Mouse (Mus musculus) C2C12 (cell line): ENCODE results near the gene Itpripl1. TPM values are rescaled to one million over a fixed set of nuclear protein-coding genes. Genes with fewer than 3 reads are reported as not detected.
"Not testable (repeated sequence)": the region's sequence is repeated elsewhere in the genome, so short reads cannot be mapped to it uniquely, and the experiment has no call there.

Source experiments
- H3K27me3 ChIP-seq: one replicate; pipeline ENCODE4 v1.6.1; 2011; ENCODE audit not compliant: control insufficient read depth, insufficient read depth, insufficient read length
- H3K36me3 ChIP-seq: one replicate; pipeline ENCODE4 v1.6.1; 2011; ENCODE audit not compliant: control insufficient read depth, insufficient read depth
- H3K4me3 ChIP-seq: one replicate; pipeline ENCODE4 v1.5.1; 2011; ENCODE audit warnings: mild to moderate bottlenecking, control low read depth; ENCODE audit not compliant: poor library complexity, insufficient read depth, severe bottlenecking
- H3K79me2 ChIP-seq: one replicate; pipeline ENCODE4 v1.6.1; 2011; ENCODE audit not compliant: control insufficient read depth, insufficient read depth
- H3K79me3 ChIP-seq: one replicate; pipeline ENCODE4 v1.6.1; 2011; ENCODE audit warnings: low read depth, control low read depth
- H3ac ChIP-seq: one replicate; pipeline ENCODE3; 2011; ENCODE audit warnings: low read depth; ENCODE audit not compliant: control insufficient read depth, insufficient read length
- CEBPB ChIP-seq: IDR thresholded peaks from one replicate; pipeline ENCODE4 v1.6.1; 2011; ENCODE audit warnings: low read depth, mild to moderate bottlenecking, control low read depth, moderate library complexity
- CTCF ChIP-seq: IDR thresholded peaks from one replicate; pipeline ENCODE4 v1.5.1; 2011; ENCODE audit not compliant: control insufficient read depth, insufficient read depth, insufficient read length
- FOSL1 ChIP-seq: IDR thresholded peaks from one replicate; pipeline ENCODE4 v1.8.0; 2011; ENCODE audit warnings: mild to moderate bottlenecking, low read length; ENCODE audit not compliant: poor library complexity, insufficient read depth, severe bottlenecking
- MAX ChIP-seq: IDR thresholded peaks from one replicate; pipeline ENCODE4 v1.6.1; 2011; ENCODE audit warnings: mild to moderate bottlenecking, control low read depth
- MYOD1 ChIP-seq: IDR thresholded peaks from one replicate; pipeline ENCODE4 v1.6.1; 2011; ENCODE audit warnings: low read depth; ENCODE audit not compliant: control insufficient read depth, insufficient read length
- MYOG ChIP-seq: IDR thresholded peaks from one replicate; pipeline ENCODE4 v1.6.1; 2011; ENCODE audit not compliant: control insufficient read depth, insufficient read length; ENCODE audit errors: extremely low read depth
- USF1 ChIP-seq: IDR thresholded peaks from one replicate; pipeline ENCODE4 v1.6.1; 2011; ENCODE audit warnings: low read depth, mild to moderate bottlenecking, control low read depth, moderate library complexity
- polyA plus RNA-seq: library from polyadenylated mRNA; unstranded; fragments of >200 nt; fragmentation: generic; extraction: Trizol; gene quantifications from one replicate; pipeline ENCODE4 v1.2.1, GENCODE M21; 2012; ENCODE audit warnings: missing spikeins

The Itpripl1 gene
- polyA plus RNA-seq, 1 experiment, result 4.1 TPM

- TF ChIP-seq MYOG (no peak), CTCF (no peak), MYOD1 (peak; percentile 4), USF1 (no peak), FOSL1 (no peak), MAX (no peak), CEBPB (no peak)
- peaks cover 22% of the 10 kb centered on the region for H3K36me3 ChIP-seq
- H3K79me2 ChIP-seq, result peaks cover 67% of the 10 kb centered on the region
- H3K79me3 ChIP-seq, result peaks cover 53% of the 10 kb centered on the region
- H3K4me3 ChIP-seq, result no peak overlapping the region
- no peaks in the 10 kb centered on the region for H3K27me3 ChIP-seq
- no peak overlapping the region for H3ac ChIP-seq
These were observed 14.3 kb downstream of the Itpripl1 start for GRCm38 (mm10) chr2:127128926-127129325.

- Histone ChIP-seq H3K4me3 (no peak overlapping the region), H3K79me3 (no peaks in the 10 kb centered on the region), H3K79me2 (no peaks in the 10 kb centered on the region), H3ac (no peak overlapping the region), H3K27me3 (no peaks in the 10 kb centered on the region), H3K36me3 (peaks cover 81% of the 10 kb centered on the region)
- no peak for TF ChIP-seq CEBPB
These were observed 21.5 kb downstream of the Itpripl1 start for GRCm38 (mm10) chr2:127121591-127122235.

GRCm38 (mm10) chr2:127108986-127109385, 34.3 kb downstream of the Itpripl1 start:
- TF ChIP-seq MAX, result no peak
- no peak for TF ChIP-seq USF1
- TF ChIP-seq CTCF, result no peak
- no peak for TF ChIP-seq MYOG
- no peak for TF ChIP-seq MYOD1
- no peak for TF ChIP-seq FOSL1
- no peak for TF ChIP-seq CEBPB
- Histone ChIP-seq H3K36me3 (peaks cover 69% of the 10 kb centered on the region), H3K79me2 (no peaks in the 10 kb centered on the region), H3K27me3 (no peaks in the 10 kb centered on the region), H3K4me3 (no peak overlapping the region), H3K79me3 (no peaks in the 10 kb centered on the region), H3ac (no peak overlapping the region)

GRCm38 (mm10) chr2:127092000-127092399, 51.2 kb downstream of the Itpripl1 start:
- no peaks in the 10 kb centered on the region for H3K79me3 ChIP-seq
- H3K79me2 ChIP-seq, result no peaks in the 10 kb centered on the region
- no peak for TF ChIP-seq MYOD1
- no peak for TF ChIP-seq FOSL1
- no peak for TF ChIP-seq MYOG
- no peak for TF ChIP-seq MAX
- TF ChIP-seq CEBPB, result no peak
- no peak for TF ChIP-seq CTCF
- no peak for TF ChIP-seq USF1
- H3K4me3 ChIP-seq, result no peak overlapping the region
- peaks cover 30% of the 10 kb centered on the region for H3K36me3 ChIP-seq
- no peaks in the 10 kb centered on the region for H3K27me3 ChIP-seq
- no peak overlapping the region for H3ac ChIP-seq

- H3K27me3 ChIP-seq, H3K79me3 ChIP-seq, H3K4me3 ChIP-seq, H3ac ChIP-seq, H3K79me2 ChIP-seq: not testable (repeated sequence)
- peaks cover 19% of the 10 kb centered on the region for H3K36me3 ChIP-seq
These were observed 53.1 kb downstream of the Itpripl1 start for GRCm38 (mm10) chr2:127090151-127090550.

Other genes with a start within 250 kb of the Itpripl1 start
- gene Sppl2a, start 210.2 kb downstream of the Itpripl1 start, polyA plus RNA-seq, result 15.3 TPM
- gene Ap4e1, start 134.7 kb downstream of the Itpripl1 start, polyA plus RNA-seq, result 2.6 TPM
- 32.6 TPM for gene Blvra, start 72.8 kb downstream of the Itpripl1 start, polyA plus RNA-seq
- gene Ncaph, start 9.5 kb downstream of the Itpripl1 start, polyA plus RNA-seq, result 34.6 TPM
- gene 1810024B03Rik, start 64.8 kb upstream of the Itpripl1 start, polyA plus RNA-seq, result 1.5 TPM
- gene Snrnp200, start 64.9 kb upstream of the Itpripl1 start, polyA plus RNA-seq, result 46.8 TPM
- gene Ciao1, start 104.4 kb upstream of the Itpripl1 start, polyA plus RNA-seq, result 44.4 TPM
- 16.8 TPM for gene Tmem127, start 104.5 kb upstream of the Itpripl1 start, polyA plus RNA-seq
- 25.2 TPM for gene Stard7, start 126.8 kb upstream of the Itpripl1 start, polyA plus RNA-seq
- gene Dusp2, start 192.7 kb upstream of the Itpripl1 start, polyA plus RNA-seq, result 13.9 TPM
- not detected for gene Astl, start 195.2 kb upstream of the Itpripl1 start, polyA plus RNA-seq
- gene Adra2b, start 219.8 kb upstream of the Itpripl1 start, polyA plus RNA-seq, result not detected